Mouse (Mus musculus) cerebellum, adult 9-10 months (tissue): ENCODE measurements around the gene Btbd17.
A peak's percentile ranks its signal among the peaks of the same experiment; 100 is the strongest.

Source experiments
- DNase-seq: peaks from one replicate; pipeline ENCODE4 v3.0.0; 2022

Btbd17 gene

GRCm38 (mm10) chr11:114802540-114803267 is 7.0 kb upstream of the Btbd17 start:
- no peak for DNase-seq

- DNase-seq: no peak
These were observed 6.2 kb upstream of the Btbd17 start for GRCm38 (mm10) chr11:114801906-114802305.

DNA sequence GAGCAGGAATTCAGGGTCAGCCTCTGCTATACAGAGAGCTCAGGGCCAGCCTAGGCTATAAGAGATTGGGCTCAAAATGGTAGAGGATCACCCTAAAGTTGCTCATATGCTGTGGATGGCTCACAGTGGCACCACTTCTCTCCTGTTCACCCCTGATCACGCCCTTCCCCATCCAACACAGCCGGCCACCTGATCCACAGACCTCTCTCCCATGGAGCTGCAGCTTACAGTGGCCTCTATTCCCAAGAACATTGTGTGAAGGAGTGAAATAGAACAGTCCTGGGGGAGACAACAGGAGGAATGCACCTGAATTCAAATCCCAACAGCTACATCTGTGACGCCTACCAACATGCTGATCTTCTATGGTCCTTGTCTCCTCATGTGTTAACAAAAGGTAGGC is 2.9 kb upstream of the Btbd17 start, which contains the start of gene Gpr142:
Gpr142 (plus strand) TSS at position 301 of the 400 bp plus-strand sequence.
- peak; percentile 24 for DNase-seq

- DNase-seq: no peak
These were observed 2.2 kb upstream of the Btbd17 start for GRCm38 (mm10) chr11:114797981-114798380.

GRCm38 (mm10) chr11:114797176-114797575 is 1.4 kb upstream of the Btbd17 start:
- peak; percentile 51 for DNase-seq

- peak; percentile 97 for DNase-seq
These were observed 456 bp downstream of the Btbd17 start for GRCm38 (mm10) chr11:114795231-114795746.

- no peak for DNase-seq
These were observed 1.1 kb downstream of the Btbd17 start for GRCm38 (mm10) chr11:114794691-114795090.

- peak; percentile 68 for DNase-seq
These were observed 1.7 kb downstream of the Btbd17 start for GRCm38 (mm10) chr11:114793868-114794545.

DNA sequence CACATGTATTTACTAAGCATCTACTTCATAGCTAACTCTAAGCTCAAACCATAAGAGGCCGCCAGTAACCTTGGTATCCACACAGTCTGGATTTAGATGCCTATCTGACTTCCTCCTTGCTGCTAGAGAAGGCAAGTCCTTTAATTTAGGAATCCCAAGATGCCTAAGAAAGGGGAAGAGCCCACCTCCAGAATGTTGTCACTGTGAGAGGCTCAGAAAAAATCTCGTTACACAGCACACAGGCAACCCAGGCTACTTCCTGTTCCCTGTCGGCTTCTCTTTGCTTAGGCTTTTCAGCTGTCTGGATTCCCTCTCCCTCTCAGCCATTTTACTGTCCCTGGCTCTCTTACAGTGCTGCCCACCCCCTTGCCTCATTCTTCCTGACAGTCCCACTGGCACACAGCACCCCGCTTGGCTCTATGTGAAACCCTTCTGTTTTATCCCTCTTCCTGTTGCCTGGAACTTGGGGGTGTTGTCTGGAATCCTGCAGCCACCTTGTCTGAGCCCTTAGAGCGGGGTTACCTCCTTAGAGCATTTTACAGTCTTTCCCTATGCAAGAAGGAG is 2.7 kb downstream of the Btbd17 start:
- DNase-seq: peak; percentile 57

DNA sequence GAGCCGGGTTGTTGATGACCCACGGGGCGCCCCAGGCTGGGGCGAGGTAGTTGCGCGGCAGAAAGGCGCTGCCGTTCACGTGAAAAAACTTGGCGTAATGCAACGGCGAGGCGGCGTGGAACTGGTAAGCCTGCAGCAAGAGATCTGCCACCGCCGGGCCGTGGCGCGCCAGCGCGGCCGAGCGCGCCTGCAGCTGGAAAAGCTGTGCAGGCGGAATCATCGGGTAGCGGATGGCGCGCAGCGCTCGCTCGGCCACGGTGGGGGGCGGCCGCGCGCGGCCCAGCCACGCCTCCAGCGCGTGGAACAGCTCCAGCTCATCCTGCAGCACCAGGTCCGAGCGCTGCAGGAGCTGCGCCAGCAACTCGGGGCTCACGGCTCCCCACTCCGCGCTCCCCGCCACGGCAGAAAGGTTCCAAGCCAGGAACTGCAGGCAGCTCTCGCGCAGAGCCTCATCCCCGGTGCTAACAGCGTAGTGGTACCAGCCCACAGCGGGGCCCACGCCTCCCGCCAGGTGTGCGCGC is 3.8 kb downstream of the Btbd17 start:
- DNase-seq: peak; percentile 79

GRCm38 (mm10) chr11:114791351-114791889 is 4.3 kb downstream of the Btbd17 start:
- DNase-seq: peak; percentile 67

DNA sequence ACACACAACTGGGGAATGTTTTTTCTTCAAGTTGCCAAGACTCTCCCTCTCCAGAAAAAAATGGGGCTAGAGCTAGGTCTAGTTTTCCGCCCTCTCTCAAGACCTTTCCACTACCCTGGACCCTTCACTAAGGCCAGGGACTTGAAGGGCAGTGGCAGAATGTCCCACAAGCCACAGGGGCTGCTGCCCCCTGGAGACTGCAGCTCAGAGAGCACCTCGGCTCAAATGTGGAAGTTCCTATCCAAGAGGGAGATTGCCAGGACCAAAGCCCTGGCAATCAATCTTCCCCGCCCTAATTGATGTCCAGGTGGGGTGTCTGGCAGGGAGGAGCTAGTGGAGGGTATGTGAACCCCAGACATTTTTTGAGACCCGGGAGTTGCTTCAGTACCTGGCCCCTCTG is 4.9 kb downstream of the Btbd17 start:
- DNase-seq: peak; percentile 55

GRCm38 (mm10) chr11:114790171-114790570 is 5.6 kb downstream of the Btbd17 start:
- DNase-seq: peak; percentile 57

DNA sequence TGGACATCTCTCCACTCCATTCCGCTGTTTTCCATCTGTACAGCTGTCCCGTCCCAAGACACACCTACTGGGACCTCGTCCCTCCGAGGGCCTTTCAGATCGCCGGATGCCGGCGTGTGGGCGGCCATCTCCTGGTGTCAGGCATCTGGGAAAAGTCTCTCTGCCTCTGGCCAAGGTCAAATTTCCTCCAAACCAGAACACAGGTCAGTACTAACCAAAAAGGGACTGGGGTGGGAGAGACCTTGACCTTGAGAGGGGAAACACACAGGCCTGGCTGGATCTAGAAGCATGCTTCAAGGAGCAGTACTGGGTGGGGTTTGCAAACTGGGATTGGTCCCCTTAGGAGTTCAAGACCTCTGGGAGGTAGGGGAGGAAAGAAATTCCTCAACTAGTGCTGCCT is 6.0 kb downstream of the Btbd17 start:
- DNase-seq: no peak

DNA sequence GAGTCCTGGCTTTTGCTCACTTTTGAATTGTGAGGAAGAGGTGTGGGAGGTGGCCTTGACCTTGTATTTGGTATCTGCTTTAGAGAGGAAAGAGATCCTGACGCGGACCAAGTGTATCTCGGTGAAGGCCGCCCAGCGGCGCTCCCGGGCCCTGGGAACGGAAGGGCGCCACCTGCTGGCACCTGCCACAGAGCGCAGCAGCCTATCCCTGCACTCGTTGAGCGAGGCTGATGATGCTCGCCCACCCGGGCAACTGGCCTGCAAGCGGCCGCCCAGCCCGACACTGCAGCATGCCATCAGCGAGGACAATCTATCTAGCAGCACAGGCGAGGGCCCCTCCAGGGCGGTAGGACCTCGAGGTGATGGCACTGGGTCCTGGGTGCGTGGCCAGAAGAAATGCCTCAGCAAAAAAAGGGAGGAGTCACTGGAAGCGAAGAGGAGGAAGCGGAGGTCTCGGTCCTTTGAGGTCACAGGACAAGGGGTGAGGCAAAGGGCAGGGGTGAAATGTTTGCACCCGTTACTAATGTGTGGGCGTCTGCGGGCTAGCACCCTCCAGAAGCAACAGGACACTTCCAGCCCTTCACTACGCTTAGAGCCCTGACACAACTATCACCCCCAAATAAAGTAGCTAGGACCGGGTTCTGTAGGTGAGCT is 6.6 kb downstream of the Btbd17 start:
- DNase-seq: peak; percentile 86

DNA sequence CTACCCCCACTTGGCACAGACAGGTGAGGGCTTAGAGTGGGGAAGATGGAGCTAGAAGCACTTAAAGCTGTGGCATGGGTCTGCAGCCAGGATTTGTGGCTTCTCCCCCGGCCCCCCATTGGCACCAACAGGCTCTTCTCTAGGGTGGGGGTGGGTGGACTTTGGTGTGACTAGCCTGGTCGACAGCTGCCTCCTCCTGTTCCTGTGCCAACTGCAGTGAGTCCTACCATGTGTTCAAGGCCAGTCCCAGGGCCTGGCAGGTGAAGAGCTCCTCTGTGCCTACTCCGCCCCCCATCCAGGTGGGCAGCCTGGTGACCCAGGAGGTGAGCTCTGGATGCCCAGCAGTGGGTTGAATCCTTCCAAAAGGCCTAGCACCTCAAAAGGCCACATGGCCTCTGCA is 8.1 kb downstream of the Btbd17 start:
- peak; percentile 47 for DNase-seq

DNA sequence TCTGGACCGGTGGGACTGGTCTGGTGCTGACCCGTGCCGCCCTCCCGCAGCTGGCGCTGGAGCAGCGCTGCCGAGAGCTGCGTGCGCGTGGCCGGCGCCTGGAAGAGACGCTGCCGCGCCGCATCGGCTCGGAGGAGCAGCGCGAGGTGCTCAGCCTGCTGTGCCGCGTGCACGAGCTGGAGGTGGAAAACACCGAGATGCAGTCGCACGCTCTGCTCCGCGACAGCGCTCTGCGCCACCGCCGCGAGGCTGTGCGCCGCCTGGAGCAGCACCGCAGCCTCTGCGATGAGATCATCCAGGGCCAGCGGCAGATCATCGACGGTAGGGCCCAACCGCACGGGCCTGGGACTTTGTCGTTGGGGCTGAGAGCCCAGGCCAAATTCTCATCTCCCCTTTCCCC is 9.4 kb downstream of the Btbd17 start:
- DNase-seq: no peak

GRCm38 (mm10) chr11:114785892-114786291 is 9.9 kb downstream of the Btbd17 start:
- DNase-seq: peak; percentile 50

DNA sequence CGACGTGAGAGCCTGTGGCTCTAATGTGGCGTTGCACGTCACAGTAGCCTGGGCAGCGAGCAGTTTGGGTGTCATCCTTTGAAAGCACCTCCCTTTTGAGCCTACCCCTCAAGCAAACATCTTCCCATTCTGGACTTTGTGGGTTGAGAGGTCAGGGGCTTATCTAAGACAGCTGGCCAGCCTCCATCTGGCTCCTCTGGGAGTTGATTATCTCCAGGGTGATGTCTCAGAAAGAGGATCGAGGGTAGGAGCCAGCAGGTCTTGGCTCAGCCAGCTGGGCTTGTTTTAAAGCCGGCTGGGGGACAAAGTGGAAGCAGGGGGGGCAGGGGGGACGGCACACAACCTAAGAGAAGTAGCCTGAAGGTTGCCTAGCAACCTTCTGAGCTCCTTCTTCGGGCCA is 15.7 kb downstream of the Btbd17 start:
- DNase-seq: no peak

- DNase-seq: no peak
These were observed 23.8 kb downstream of the Btbd17 start for GRCm38 (mm10) chr11:114771896-114772295.

- DNase-seq: no peak
These were observed 25.8 kb downstream of the Btbd17 start for GRCm38 (mm10) chr11:114769911-114770310.
